Mouse (Mus musculus) E14TG2a.4 (cell line): Measurements from ENCODE around the gene Kat6b.
"Not testable (repeated sequence)": the region's sequence is repeated elsewhere in the genome, so short reads cannot be mapped to it uniquely, and the experiment has no call there.

Source experiments
- H3K27me3 ChIP-seq: 2 replicates; pipeline ENCODE4 v1.6.1; 2014; ENCODE audit warnings: low read length, control low read depth; ENCODE audit not compliant: insufficient read depth
- H3K36me3 ChIP-seq: 2 replicates; pipeline ENCODE4 v1.6.1; 2014; ENCODE audit warnings: low read length, control low read depth; ENCODE audit not compliant: insufficient read depth
- H3K4me1 ChIP-seq: replicated peaks from 2 replicates; pipeline ENCODE4 v1.6.1; 2014; ENCODE audit warnings: low read depth, low read length, control low read depth
- H3K4me3 ChIP-seq: replicated peaks from 2 replicates; pipeline ENCODE4 v1.5.1; 2014; ENCODE audit warnings: mild to moderate bottlenecking, low read length
- H3K9me3 ChIP-seq: 2 replicates; pipeline ENCODE4 v1.6.1; 2014; ENCODE audit warnings: low read length, control low read depth
- CTCF ChIP-seq: conservative IDR thresholded peaks from 2 replicates; pipeline ENCODE4 v1.5.1; 2014; ENCODE audit warnings: low read length
- NANOG ChIP-seq: IDR thresholded peaks from 2 replicates; pipeline ENCODE4 v1.6.1; 2014; ENCODE audit warnings: borderline replicate concordance, low read length, mixed read lengths
- POU5F1 ChIP-seq: IDR thresholded peaks from 2 replicates; pipeline ENCODE4 v1.6.1; 2014; ENCODE audit warnings: low read length, borderline replicate concordance

The Kat6b gene

GRCm38 (mm10) chr14:21636548-21636947, 155.3 kb downstream of the Kat6b start:
- no peaks in the 10 kb centered on the region for H3K9me3 ChIP-seq
- peaks cover 96% of the 10 kb centered on the region for H3K36me3 ChIP-seq
- H3K4me1 ChIP-seq = peaks cover 25% of the 10 kb centered on the region; the same call in 1 of the 2 replicates
- TF ChIP-seq NANOG (no peak), POU5F1 (no peak), CTCF (no peak)
- no peak overlapping the region for H3K4me3 ChIP-seq
- H3K27me3 ChIP-seq = no peaks in the 10 kb centered on the region

- peaks cover 22% of the 10 kb centered on the region; the same call in 1 of the 2 replicates for H3K4me1 ChIP-seq
- TF ChIP-seq POU5F1 (no peak), NANOG (no peak), CTCF (no peak)
- no peaks in the 10 kb centered on the region for H3K9me3 ChIP-seq
- no peak overlapping the region for H3K4me3 ChIP-seq
- no peaks in the 10 kb centered on the region for H3K27me3 ChIP-seq
- peaks cover 94% of the 10 kb centered on the region for H3K36me3 ChIP-seq
Measured at GRCm38 (mm10) chr14:21640806-21641435, 159.7 kb downstream of the Kat6b start.

- Histone ChIP-seq H3K4me1 (peaks cover 73% of the 10 kb centered on the region), H3K36me3 (peaks cover 98% of the 10 kb centered on the region), H3K9me3 (no peaks in the 10 kb centered on the region), H3K4me3 (no peak overlapping the region), H3K27me3 (no peaks in the 10 kb centered on the region)
- TF ChIP-seq CTCF (no peak), NANOG (no peak)
Measured at GRCm38 (mm10) chr14:21653813-21654212, 172.6 kb downstream of the Kat6b start.

- Histone ChIP-seq H3K4me1 (peaks cover 97% of the 10 kb centered on the region), H3K27me3 (no peaks in the 10 kb centered on the region), H3K4me3 (no peak overlapping the region), H3K36me3 (peaks cover 99% of the 10 kb centered on the region), H3K9me3 (no peaks in the 10 kb centered on the region)
- TF ChIP-seq POU5F1 (no peak), NANOG (0 out of 2 replicates have a peak, but pooled peaks have one; percentile 6), CTCF (no peak)
Measured at GRCm38 (mm10) chr14:21659155-21659554, 177.9 kb downstream of the Kat6b start.

- TF ChIP-seq CTCF = peak; percentile 44
- no peak for TF ChIP-seq POU5F1
- H3K4me3 ChIP-seq = no peak overlapping the region
- peaks cover 99% of the 10 kb centered on the region for H3K36me3 ChIP-seq
Measured at GRCm38 (mm10) chr14:21659652-21660051, 178.4 kb downstream of the Kat6b start.

GRCm38 (mm10) chr14:21662465-21663142, 181.4 kb downstream of the Kat6b start:
- H3K27me3 ChIP-seq = no peaks in the 10 kb centered on the region
- peaks cover 98% of the 10 kb centered on the region for H3K36me3 ChIP-seq
- H3K4me1 ChIP-seq = peaks cover 83% of the 10 kb centered on the region
- TF ChIP-seq CTCF (no peak; the same call in 1 of the 2 replicates), POU5F1 (no peak), NANOG (no peak)
- no peak overlapping the region for H3K4me3 ChIP-seq
- H3K9me3 ChIP-seq = no peaks in the 10 kb centered on the region

More at GRCm38 (mm10) chr14:21659652-21660051, 178.4 kb downstream of the Kat6b start:
- Histone ChIP-seq H3K27me3 (no peaks in the 10 kb centered on the region), H3K4me1 (peaks cover 97% of the 10 kb centered on the region), H3K9me3 (no peaks in the 10 kb centered on the region)

- TF ChIP-seq CTCF = no peak
- no peak for TF ChIP-seq NANOG
- no peak for TF ChIP-seq POU5F1
- H3K27me3 ChIP-seq = no peaks in the 10 kb centered on the region
Measured at GRCm38 (mm10) chr14:21669218-21669617, 188.0 kb downstream of the Kat6b start.

GRCm38 (mm10) chr14:21669633-21670421, 188.6 kb downstream of the Kat6b start:
- Histone ChIP-seq H3K4me3 (peak overlapping the region; percentile 50), H3K27me3 (no peaks in the 10 kb centered on the region), H3K4me1 (peaks cover 86% of the 10 kb centered on the region), H3K9me3 (no peaks in the 10 kb centered on the region), H3K36me3 (peaks cover 74% of the 10 kb centered on the region)
- no peak for TF ChIP-seq CTCF
- no peak for TF ChIP-seq NANOG
- no peak for TF ChIP-seq POU5F1

More at GRCm38 (mm10) chr14:21669218-21669617, 188.0 kb downstream of the Kat6b start:
- Histone ChIP-seq H3K9me3 (no peaks in the 10 kb centered on the region), H3K36me3 (peaks cover 80% of the 10 kb centered on the region), H3K4me3 (no peak overlapping the region), H3K4me1 (peaks cover 86% of the 10 kb centered on the region)

- peaks cover 91% of the 10 kb centered on the region for H3K4me1 ChIP-seq
- peak overlapping the region; percentile 50 for H3K4me3 ChIP-seq
- not testable (repeated sequence) for H3K27me3 ChIP-seq, H3K9me3 ChIP-seq
- H3K36me3 ChIP-seq = peaks cover 71% of the 10 kb centered on the region
Measured at GRCm38 (mm10) chr14:21670422-21671006, 189.3 kb downstream of the Kat6b start.
